Comparison of ENCODE assay signal across 10 mouse cellular contexts in the genomic region with DNA sequence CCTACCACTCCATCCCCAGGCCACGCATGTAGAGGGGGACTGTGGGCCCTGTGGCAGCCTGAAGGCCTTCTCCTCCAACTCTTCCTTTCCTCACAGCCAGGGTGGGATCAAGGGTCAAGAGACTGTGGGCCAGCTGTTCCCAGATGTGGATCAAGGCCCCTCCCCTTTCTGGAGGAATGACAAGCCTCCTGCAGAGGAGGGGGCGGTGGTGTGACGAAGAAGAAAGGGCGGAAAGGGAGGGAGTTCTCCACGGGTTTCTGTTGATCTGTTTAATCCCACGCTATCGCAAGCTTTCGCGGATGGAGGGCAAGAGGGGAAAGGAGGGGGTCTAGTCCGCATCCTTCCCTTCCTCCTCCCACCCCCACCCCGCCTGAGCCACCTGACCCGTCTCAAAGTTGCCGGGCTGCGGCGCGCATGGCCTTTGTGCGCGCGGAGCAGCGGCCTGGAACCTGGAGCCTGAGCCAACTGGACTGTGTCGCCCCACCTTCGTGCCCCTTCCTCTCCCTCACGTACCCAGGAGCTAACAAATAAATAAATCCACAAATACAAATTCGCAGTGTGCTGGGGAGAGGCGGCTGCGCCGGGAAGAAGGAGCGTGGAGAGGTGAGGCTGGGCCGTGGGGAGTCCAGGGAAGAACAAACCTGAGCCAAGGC. TPM values are rescaled to one million over a fixed set of nuclear protein-coding genes. Genes with fewer than 3 reads are reported as not detected.
A peak's percentile ranks its signal among the peaks of the same experiment; 100 is the strongest.
DNase-seq lines count a peak whose midpoint lies in the region; ATAC-seq and TF ChIP-seq lines count a peak whose summit lies in the region.
"Had no signal": no experiment of that assay in that cellular context is flagged by ENCODE, and none has a peak within 500 bp of the region (broad histone marks: within the 10 kb centered on the region; RNA-seq: fewer than 3 reads in every experiment).

No protein-coding gene starts in this region.

- DNase-seq in liver, embryonic 14.5 days (ENCODE audit: low read depth in 3 of 3, low spot score in 3 of 3) = no peak
- DNase-seq in liver = no peak
- peak; percentile 80 for DNase-seq in embryo, embryonic 9.5 days (ENCODE audit: extremely low spot score)
- peak; percentile 59 for DNase-seq in retina, postnatal 1 day
- no peak for DNase-seq in adrenal gland, postnatal 25 days
- DNase-seq: adrenal gland, adult 2 months; thymus, postnatal 25 days had no signal

- H3K9ac ChIP-seq in liver, embryonic 14.5 days (replicated peaks) = no peak overlapping the region
- peak overlapping the region; percentile 96 for H3K9ac ChIP-seq in hindbrain, embryonic 16.5 days (ENCODE audit: low read depth, low read length)

- no peak overlapping the region for H3K27ac ChIP-seq in liver, embryonic 14.5 days
- H3K27ac ChIP-seq in hindbrain, embryonic 16.5 days (ENCODE audit: low read depth, low read length) = peak overlapping the region; percentile 98

- no peak overlapping the region for H3K4me2 ChIP-seq in liver, embryonic 14.5 days (ENCODE audit: low read depth)
- peak overlapping the region; percentile 61 for H3K4me2 ChIP-seq in hindbrain, embryonic 16.5 days (ENCODE audit: low read length)

- no peak for TF ChIP-seq EP300 in liver, embryonic 14.5 days (IDR thresholded peaks at IDR 0.05; ENCODE audit: low read depth)

- no peak for ATAC-seq in liver, embryonic 14.5 days (ENCODE audit: insufficient read depth)
- ATAC-seq in hindbrain, embryonic 16.5 days = peak; percentile 9; the same call in 1 of the 2 replicates
- no peak for ATAC-seq in monocyte, adult 5-6 weeks (replicated peaks; ENCODE audit: insufficient number of reproducible peaks, low FRiP score, low TSS enrichment, poor library complexity, severe bottlenecking)

- H3K9me3 ChIP-seq in liver, embryonic 14.5 days (ENCODE audit: control insufficient read depth, low read length) = no peaks in the 10 kb centered on the region
- H3K9me3 ChIP-seq in hindbrain, embryonic 16.5 days (ENCODE audit: control insufficient read depth, low read length) = no peaks in the 10 kb centered on the region

- peak; percentile 0; the same call in 1 of the 2 replicates for TF ChIP-seq CTCF in liver, embryonic 14.5 days (IDR thresholded peaks at IDR 0.05; ENCODE audit: low read depth)

- H3K27me3 ChIP-seq in liver, embryonic 14.5 days (ENCODE audit: control insufficient read depth, insufficient read depth, low read length) = peaks cover 77% of the 10 kb centered on the region
- 0 out of 2 replicates have a peak, but pooled peaks cover 4% of the 10 kb centered on the region for H3K27me3 ChIP-seq in hindbrain, embryonic 16.5 days (replicated peaks; ENCODE audit: control insufficient read depth, insufficient read depth, low read length)

- no peak overlapping the region for H3K4me3 ChIP-seq in liver, embryonic 14.5 days (ENCODE audit: insufficient read depth in 1 of 2, low read depth in 2 of 2, low read length in 2 of 2)
- H3K4me3 ChIP-seq in hindbrain, embryonic 16.5 days (ENCODE audit: low read length) = peak overlapping the region; percentile 77

- no peaks in the 10 kb centered on the region for H3K36me3 ChIP-seq in liver, embryonic 14.5 days (replicated peaks; ENCODE audit: control insufficient read depth, insufficient read depth, low read depth)
- H3K36me3 ChIP-seq in hindbrain, embryonic 16.5 days (ENCODE audit: control insufficient read depth, insufficient read depth, low read length) = no peaks in the 10 kb centered on the region

- 2% methylated on average over 28 of the region's 29 CpGs for WGBS in liver, embryonic 14.5 days (ENCODE audit: insufficient replicate concordance)
- WGBS in hindbrain, embryonic 16.5 days = 3% methylated on average over 28 of the region's 29 CpGs

- H3K4me1 ChIP-seq in liver, embryonic 14.5 days (replicated peaks; ENCODE audit: control insufficient read depth in 2 of 2, insufficient read depth in 2 of 2, low read length in 1 of 2) = no peaks in the 10 kb centered on the region
- H3K4me1 ChIP-seq in hindbrain, embryonic 16.5 days (ENCODE audit: control insufficient read depth, insufficient read depth, low read depth, low read length) = peaks cover 21% of the 10 kb centered on the region

RNA-seq across cellular contexts. Expression of gene Ythdf1, which starts 30.2 kb away (rescaled TPM):
- polyA plus RNA-seq in liver, embryonic 14.5 days (2012; rRNA removed) = 13.3 and 18.5 TPM in 2 replicates
- 22.7 and 23.2 TPM in 2 replicates for polyA plus RNA-seq in liver, embryonic 14.5 days (2014; fragmentation: Nextera tagmentation; extraction: Ambion mirVana)
- polyA plus RNA-seq in hindbrain, embryonic 16.5 days (2015; fragmentation: Nextera tagmentation; extraction: Ambion mirVana) = 12.0 and 33.7 TPM in 2 replicates
- 43.5 and 54.0 TPM in 2 replicates for total RNA-seq in adrenal gland, postnatal 25 days (2021)
- 26.0 to 48.0 TPM (median 33.6 TPM) in 3 replicates for total RNA-seq in monocyte, adult 5-6 weeks (2017)

RNA-seq across cellular contexts. Expression of gene Birc7, which starts 38.3 kb away (rescaled TPM):
- polyA plus RNA-seq in liver, embryonic 14.5 days (2012; rRNA removed) = not detected in 2 replicates
- polyA plus RNA-seq in liver, embryonic 14.5 days (2014; fragmentation: Nextera tagmentation; extraction: Ambion mirVana) = not detected in 2 replicates
- 0.13 and 0.26 TPM in 2 replicates for polyA plus RNA-seq in hindbrain, embryonic 16.5 days (2015; fragmentation: Nextera tagmentation; extraction: Ambion mirVana)
- total RNA-seq in adrenal gland, postnatal 25 days (2021) = not detected in 2 replicates
- total RNA-seq in monocyte, adult 5-6 weeks (2017) = not detected in 3 replicates
- total RNA-seq: adrenal gland, adult 2 months; layer of hippocampus, postnatal 10 days had no signal
- polyA plus RNA-seq: adrenal gland, adult 2 months had no signal

Comparison
In these comparisons a context has a peak if more than half of its experiments do, and no peak if none do; other contexts are left out.
1. DNase-seq: peak in embryo, embryonic 9.5 days (single experiment) and retina, postnatal 1 day (single experiment); none in liver, embryonic 14.5 days (0 of 3), liver (single experiment) and adrenal gland, postnatal 25 days (single experiment).